Mouse (Mus musculus) liver, embryonic 11.5 days (tissue): ENCODE results near the gene Ppp1r13b. TPM values are rescaled to one million over a fixed set of nuclear protein-coding genes. Genes with fewer than 3 reads are reported as not detected.

Source experiments
- ATAC-seq: fragments of 200-750 bp; cut with Nextera tagmentation; replicated peaks from 2 replicates; pipeline ENCODE4 v1.8.0; 2017; ENCODE audit warnings: moderate number of reproducible peaks, mild to moderate bottlenecking, moderate TSS enrichment, moderate library complexity; ENCODE audit not compliant: low FRiP score
- DNase-seq: peaks from one replicate; pipeline ENCODE4 v3.0.0-alpha.2; 2017; ENCODE audit warnings: low spot score
- H3K27ac ChIP-seq: fragments of 300-500 bp; sonication (generic); 2 replicates; pipeline ENCODE4 v1.5.1; 2014; ENCODE audit warnings: mild to moderate bottlenecking, low read depth, low read length, control low read depth
- H3K27me3 ChIP-seq: fragments of 300-500 bp; sonication (generic); replicated peaks from 2 replicates; pipeline ENCODE4 v1.6.1; 2014; ENCODE audit warnings: low read length, mixed read lengths; ENCODE audit not compliant: control insufficient read depth, insufficient read depth
- H3K36me3 ChIP-seq: fragments of 300-500 bp; sonication (generic); 2 replicates; pipeline ENCODE4 v1.6.1; 2014; ENCODE audit warnings: mild to moderate bottlenecking, low read length, moderate library complexity, mixed read lengths; ENCODE audit not compliant: control insufficient read depth, insufficient read depth
- H3K4me1 ChIP-seq: fragments of 300-500 bp; sonication (generic); replicated peaks from 2 replicates; pipeline ENCODE4 v1.6.1; 2014; ENCODE audit warnings: low read length, mixed read lengths; ENCODE audit not compliant: control insufficient read depth, insufficient read depth
- H3K4me2 ChIP-seq: fragments of 300-500 bp; sonication (generic); 2 replicates; pipeline ENCODE4 v1.6.1; 2014; ENCODE audit warnings: mild to moderate bottlenecking, control low read depth, moderate library complexity
- H3K4me3 ChIP-seq: fragments of 300-500 bp; sonication (generic); 2 replicates; pipeline ENCODE4 v1.5.1; 2014; ENCODE audit warnings: low read depth, low read length, control low read depth
- H3K9ac ChIP-seq: fragments of 300-500 bp; sonication (generic); 2 replicates; pipeline ENCODE4 v1.6.1; 2014; ENCODE audit warnings: low read depth, low read length, control low read depth
- H3K9me3 ChIP-seq: fragments of 300-500 bp; sonication (generic); 2 replicates; pipeline ENCODE4 v1.6.1; 2016; ENCODE audit warnings: low read length, inconsistent platforms, mixed read lengths; ENCODE audit not compliant: control insufficient read depth
- WGBS: fragments of 180-500 bp; shearing (Covaris S2); extraction: QIAGEN DNeasy Blood & Tissue Kit; methylation state at CpG from one replicate; pipeline ENCODE4 v1.1.7; 2014; 5-methylcytosine and 5-hydroxymethylcytosine counted together
- polyA plus RNA-seq: library from polyadenylated mRNA; unstranded; fragments of >200 nt; fragmentation: Nextera tagmentation; extraction: Ambion mirVana; gene quantifications from 2 replicates; pipeline ENCODE4 v1.2.1, GENCODE M21; 2014

Ppp1r13b gene
- polyA plus RNA-seq, 1 experiment from 2014 or later: 10.8 TPM

- WGBS: 93% methylated on average over 18 of the region's 18 CpGs
- H3K9ac ChIP-seq: no peak overlapping the region
- H3K27me3 ChIP-seq: no peaks in the 10 kb centered on the region
- H3K36me3 ChIP-seq: peaks cover 40% of the 10 kb centered on the region
- ATAC-seq (no peak), DNase-seq (no peak)
- H3K27ac ChIP-seq: no peak overlapping the region
- no peak overlapping the region for H3K4me2 ChIP-seq
- H3K9me3 ChIP-seq: no peaks in the 10 kb centered on the region
- peaks cover 9% of the 10 kb centered on the region for H3K4me1 ChIP-seq
- H3K4me3 ChIP-seq: no peak overlapping the region
These were observed 113.3 kb downstream of the Ppp1r13b start for GRCm38 (mm10) chr12:111794526-111795179.

GRCm38 (mm10) chr12:111794102-111794501, 113.8 kb downstream of the Ppp1r13b start:
- Histone ChIP-seq H3K9ac (no peak overlapping the region), H3K36me3 (peaks cover 45% of the 10 kb centered on the region), H3K27me3 (no peaks in the 10 kb centered on the region), H3K4me3 (no peak overlapping the region), H3K4me2 (no peak overlapping the region; the same call in 1 of the 2 replicates), H3K9me3 (no peaks in the 10 kb centered on the region), H3K4me1 (peaks cover 9% of the 10 kb centered on the region), H3K27ac (no peak overlapping the region)
- DNase-seq (no peak), ATAC-seq (peak; percentile 73)
- WGBS: 70% methylated on average over 21 of the region's 22 CpGs

DNA sequence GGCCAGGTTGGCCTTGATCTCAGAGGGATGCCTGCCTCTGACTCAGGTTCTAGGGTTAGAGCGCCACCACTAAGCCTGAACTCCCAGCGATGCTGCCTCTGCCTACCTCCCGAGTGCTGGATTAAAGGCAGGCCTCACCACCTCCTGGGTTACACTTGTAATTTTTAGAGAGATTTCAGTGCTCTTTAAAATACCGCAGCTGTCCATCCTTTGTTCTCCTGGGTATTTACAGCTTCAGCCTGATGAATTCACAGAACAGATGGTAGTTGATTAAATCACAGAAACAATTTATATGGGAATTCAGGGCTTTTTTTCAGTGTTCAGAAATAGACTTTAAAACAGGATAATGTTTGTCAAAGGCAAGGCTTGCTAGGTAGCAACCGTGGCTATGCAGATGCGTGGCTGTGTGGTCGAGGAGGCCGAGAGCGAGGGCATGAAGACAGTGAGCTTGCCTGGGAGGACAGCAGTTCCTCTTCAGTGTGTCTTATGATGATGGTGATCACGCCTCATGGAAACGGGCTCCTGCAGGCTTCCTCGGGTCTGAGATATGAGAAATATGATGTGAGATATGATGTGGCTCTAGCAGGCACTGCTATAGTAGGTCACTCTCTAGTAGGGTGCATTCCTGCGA, 116.3 kb downstream of the Ppp1r13b start:
- Histone ChIP-seq H3K4me1 (peaks cover 16% of the 10 kb centered on the region), H3K36me3 (peaks cover 63% of the 10 kb centered on the region), H3K4me3 (no peak overlapping the region), H3K4me2 (no peak overlapping the region), H3K27ac (no peak overlapping the region), H3K9ac (no peak overlapping the region), H3K9me3 (no peaks in the 10 kb centered on the region), H3K27me3 (no peaks in the 10 kb centered on the region)
- ATAC-seq (no peak), DNase-seq (no peak)
- WGBS: 91% methylated on average over 13 of the region's 13 CpGs

DNA sequence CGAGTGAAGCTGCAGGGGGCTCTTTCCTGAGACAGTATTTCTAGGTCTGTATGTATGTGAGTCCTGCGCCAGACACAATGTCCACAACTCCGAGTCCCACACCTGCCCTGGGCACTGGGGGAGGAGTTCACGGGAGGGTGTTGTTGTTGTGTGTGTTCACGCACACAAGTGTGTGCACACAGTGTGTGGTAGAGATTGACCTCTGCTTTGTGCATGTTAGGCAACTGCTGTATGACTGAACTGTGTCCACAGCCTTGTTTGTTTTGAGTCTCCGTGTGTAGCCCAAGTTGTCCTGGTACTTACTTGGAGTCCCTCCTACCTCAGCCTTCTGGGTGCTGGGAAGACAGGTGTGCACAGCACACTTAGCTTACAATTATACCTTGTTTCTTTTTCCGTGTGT, 117.3 kb downstream of the Ppp1r13b start:
- Histone ChIP-seq H3K27me3 (no peaks in the 10 kb centered on the region), H3K4me2 (no peak overlapping the region), H3K9ac (no peak overlapping the region), H3K9me3 (no peaks in the 10 kb centered on the region), H3K27ac (peak overlapping the region; percentile 44), H3K36me3 (peaks cover 61% of the 10 kb centered on the region), H3K4me3 (no peak overlapping the region), H3K4me1 (peaks cover 17% of the 10 kb centered on the region)
- DNase-seq (no peak), ATAC-seq (no peak)
- WGBS: 87% methylated on average over 7 of the region's 7 CpGs

- Histone ChIP-seq H3K4me3 (no peak overlapping the region), H3K27ac (peak overlapping the region; percentile 44), H3K4me1 (peaks cover 17% of the 10 kb centered on the region), H3K9ac (no peak overlapping the region), H3K9me3 (no peaks in the 10 kb centered on the region), H3K4me2 (no peak overlapping the region), H3K36me3 (peaks cover 59% of the 10 kb centered on the region), H3K27me3 (no peaks in the 10 kb centered on the region)
- no peak for DNase-seq
- WGBS: 73% methylated on average over 5 of the region's 5 CpGs
- peak; percentile 18; the same call in 1 of the 2 replicates for ATAC-seq
These were observed 117.8 kb downstream of the Ppp1r13b start for GRCm38 (mm10) chr12:111790090-111790489.

- H3K4me3 ChIP-seq: no peak overlapping the region
- no peak for DNase-seq
- 61% methylated on average over 6 of the region's 6 CpGs for WGBS
- no peaks in the 10 kb centered on the region for H3K9me3 ChIP-seq
- H3K27ac ChIP-seq: no peak overlapping the region; the same call in 1 of the 2 replicates
- no peaks in the 10 kb centered on the region for H3K27me3 ChIP-seq
- H3K4me2 ChIP-seq: no peak overlapping the region
- peak; percentile 84 for ATAC-seq
- peaks cover 8% of the 10 kb centered on the region for H3K4me1 ChIP-seq
- peaks cover 57% of the 10 kb centered on the region for H3K36me3 ChIP-seq
- H3K9ac ChIP-seq: no peak overlapping the region; the same call in 1 of the 2 replicates
These were observed 120.9 kb downstream of the Ppp1r13b start for GRCm38 (mm10) chr12:111787015-111787414.

DNA sequence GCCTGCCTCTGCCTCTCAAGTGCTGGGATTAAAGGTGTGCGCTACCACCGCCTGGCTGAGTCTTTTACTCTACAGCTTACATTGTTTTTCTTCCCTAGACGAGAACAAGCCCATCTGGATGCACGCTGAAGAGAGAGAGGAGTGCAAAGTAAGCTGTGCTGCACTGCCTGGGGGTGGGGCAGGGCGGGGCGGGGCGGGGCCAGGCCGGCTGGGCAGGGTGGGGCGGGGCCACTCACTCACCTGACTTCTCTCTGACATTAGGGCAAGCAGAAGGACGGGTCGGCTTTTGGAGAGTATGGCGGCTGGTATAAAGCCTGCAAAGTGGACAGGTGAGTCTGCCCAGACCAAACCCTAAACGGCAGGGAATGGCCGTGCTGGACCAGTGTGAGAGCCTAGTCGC, 122.7 kb downstream of the Ppp1r13b start:
- Histone ChIP-seq H3K36me3 (peaks cover 55% of the 10 kb centered on the region), H3K27me3 (no peaks in the 10 kb centered on the region), H3K9me3 (no peaks in the 10 kb centered on the region), H3K9ac (no peak overlapping the region), H3K4me1 (peaks cover 8% of the 10 kb centered on the region), H3K4me3 (no peak overlapping the region), H3K27ac (no peak overlapping the region), H3K4me2 (no peak overlapping the region)
- DNase-seq (no peak), ATAC-seq (no peak)
- WGBS: 69% methylated on average over 15 of the region's 15 CpGs

GRCm38 (mm10) chr12:111779544-111779943, 128.4 kb downstream of the Ppp1r13b start:
- no peak overlapping the region for H3K4me3 ChIP-seq
- no peaks in the 10 kb centered on the region for H3K27me3 ChIP-seq
- H3K36me3 ChIP-seq: peaks cover 64% of the 10 kb centered on the region
- no peak overlapping the region for H3K27ac ChIP-seq
- no peak for ATAC-seq
- H3K9ac ChIP-seq: no peak overlapping the region
- H3K9me3 ChIP-seq: no peaks in the 10 kb centered on the region
- WGBS: 88% methylated on average over 1 of the region's 1 CpGs
- no peak for DNase-seq
- no peaks in the 10 kb centered on the region for H3K4me1 ChIP-seq
- no peak overlapping the region for H3K4me2 ChIP-seq
